Mouse (Mus musculus): Measurements from ENCODE around the gene Gm3776.
"Not testable (repeated sequence)": the region's sequence is repeated elsewhere in the genome, so short reads cannot be mapped to it uniquely, and the experiment has no call there.

Gene Gm3776

GRCm38 (mm10) chr9:78292462-78292861 lies 35.5 kb downstream of the Gm3776 start:
- DNase-seq (ENCODE audit: low read depth, low spot score) = not testable (repeated sequence)

GRCm38 (mm10) chr9:78293683-78294082 lies 36.8 kb downstream of the Gm3776 start:
- DNase-seq (ENCODE audit: low read depth, low spot score) = not testable (repeated sequence)

- DNase-seq (ENCODE audit: low read depth, low spot score) = not testable (repeated sequence)
Observed at GRCm38 (mm10) chr9:78294781-78295180, 37.9 kb downstream of the Gm3776 start.

- peak; percentile 36 for DNase-seq (ENCODE audit: low read depth, low spot score)
Observed at GRCm38 (mm10) chr9:78296089-78296488, 39.2 kb downstream of the Gm3776 start.

- DNase-seq (ENCODE audit: low read depth, low spot score) = no peak
Observed at GRCm38 (mm10) chr9:78298232-78298631, 41.3 kb downstream of the Gm3776 start.

GRCm38 (mm10) chr9:78299143-78299542 lies 42.2 kb downstream of the Gm3776 start:
- DNase-seq (ENCODE audit: low read depth, low spot score) = not testable (repeated sequence)

- not testable (repeated sequence) for DNase-seq (ENCODE audit: low read depth, low spot score)
Observed at GRCm38 (mm10) chr9:78308122-78308521, 51.2 kb downstream of the Gm3776 start.

- no peak for DNase-seq (ENCODE audit: low read depth, low spot score)
Observed at GRCm38 (mm10) chr9:78314696-78315095, 57.8 kb downstream of the Gm3776 start, which contains the start of gene Omt2a. TSS of gene Omt2a (minus strand) at chr9:78314796.

Measured in embryo, embryonic 11.5 days (tissue).